Mouse (Mus musculus) T-cell, adult 66 days (primary cell): ENCODE data around the gene Lcor. TPM values are rescaled to one million over a fixed set of nuclear protein-coding genes. Genes with fewer than 3 reads are reported as not detected.

Experiments
- total RNA-seq, 2 experiments: library from RNA; stranded (reverse); gene quantifications; 3 replicates in 1 of 2; 4 replicates in 1 of 2; pipeline ENCODE4 v1.2.4; 2023

Lcor gene
- 10 to 100 TPM; 31.1 to 32.3 TPM for total RNA-seq

GRCm38 (mm10) chr19:41482190-41482908 is at the start of gene Lcor:
Lcor (plus strand) TSS chr19:41482637.

DNA sequence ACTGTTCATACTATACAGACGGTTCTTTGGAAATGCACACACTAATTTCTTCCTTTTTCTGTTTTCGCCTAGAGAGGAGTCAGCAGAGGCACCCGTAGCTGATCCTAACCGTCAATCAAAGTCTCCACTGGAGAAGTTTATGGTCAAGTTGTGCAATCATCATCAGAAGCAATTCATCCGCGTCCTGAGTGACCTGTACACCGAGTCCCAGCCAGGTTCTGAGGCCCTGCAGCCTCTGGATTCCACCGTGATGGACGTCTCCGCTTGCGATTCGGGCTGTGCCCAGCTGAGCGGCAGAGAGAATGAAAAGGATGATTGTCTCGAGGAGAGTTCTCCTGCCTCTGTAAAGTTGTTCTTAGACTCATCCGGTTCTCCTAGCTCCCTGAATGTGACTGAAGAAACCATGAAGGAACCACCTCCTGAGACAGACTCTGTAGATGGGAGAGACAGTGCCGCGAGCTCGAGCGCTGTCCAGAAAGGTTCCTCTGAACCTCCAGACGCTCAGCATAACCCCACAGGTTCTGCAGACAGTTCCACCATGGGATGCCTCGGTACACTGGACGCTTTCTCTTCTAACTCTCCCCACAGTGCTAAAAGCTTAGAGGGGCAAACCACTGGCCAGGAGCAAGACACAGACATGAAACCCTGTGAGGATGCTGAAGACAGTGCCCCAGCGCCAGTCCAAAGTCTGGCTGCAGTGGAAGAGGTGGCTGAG is 99.4 kb downstream of the Lcor start, which contains the start of gene Gm340:
TSS of gene Gm340 (plus strand) at position 665 of the 715 bp plus-strand sequence.

Other genes with a start within 250 kb of the Lcor start
- gene Tm9sf3, start 218.6 kb upstream of the Lcor start, total RNA-seq, result 100 to 1,000 TPM in 1 of 2 experiments, 10 to 100 TPM in 1; 96.8 to 105 TPM
- 1 to 10 TPM; 6.4 to 8.4 TPM for gene Pik3ap1, start 97.5 kb upstream of the Lcor start, total RNA-seq
- gene Gm340, start 99.7 kb downstream of the Lcor start, total RNA-seq, result 10 to 100 TPM; 32.7 to 38.4 TPM